Mouse (Mus musculus): ENCODE measurements at regions not wholly inside any gene's neighbourhood (a gene's known extent, or its start where the extent isn't known, plus 50 kb on each side); places are given as distances from the start of the nearest gene placed in this dataset.

DNA sequence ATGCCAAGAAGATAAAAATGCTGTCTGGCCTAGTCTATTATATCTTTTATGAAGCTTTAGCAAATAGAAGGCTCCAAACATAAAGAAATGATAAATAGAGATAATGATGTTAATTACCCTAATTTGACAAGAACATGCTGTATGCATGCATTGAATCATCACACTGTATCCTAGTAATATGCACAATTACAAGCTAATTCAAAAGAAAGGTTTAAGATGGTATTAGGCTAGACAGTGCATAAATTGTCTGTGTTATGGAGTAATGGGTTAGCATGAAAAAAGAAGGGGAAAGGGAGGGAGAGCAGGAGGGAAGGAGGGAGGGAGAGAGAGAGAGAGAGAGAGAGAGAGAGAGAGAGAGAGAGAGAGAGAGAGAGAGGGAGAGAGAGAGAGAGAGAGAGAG lies 604.7 kb downstream of the Ipo11 start:
- H3K9me3 ChIP-seq, result no peaks in the 10 kb centered on the region

DNA sequence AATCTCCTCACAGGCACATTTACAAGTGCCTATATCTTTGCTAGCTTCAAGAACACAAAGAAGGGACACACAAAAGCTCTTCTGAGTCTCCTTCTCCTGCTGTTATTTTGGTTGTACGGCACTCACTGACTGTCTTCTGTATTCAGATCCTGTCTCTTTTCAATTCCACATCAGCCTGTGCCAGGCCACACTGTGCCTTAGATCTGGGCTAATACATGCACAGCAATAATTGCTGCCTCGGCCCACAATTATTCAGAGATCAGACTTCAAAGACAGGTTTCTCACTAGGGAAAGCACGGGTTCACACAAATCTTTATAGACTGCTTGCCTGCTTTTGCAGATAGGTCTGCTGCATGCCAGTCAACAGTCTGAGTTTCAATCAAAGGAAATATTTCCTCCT lies 617.8 kb downstream of the Ipo11 start:
- ATAC-seq (ENCODE audit: low FRiP score, low read depth), result no peak
- Histone ChIP-seq H3K4me2 (no peak overlapping the region), H3K27me3 (no peaks in the 10 kb centered on the region), H3K4me3 (no peak overlapping the region), H3K27ac (replicated peaks) (no peak overlapping the region), H3K9ac (no peak overlapping the region), H3K4me1 (replicated peaks) (no peaks in the 10 kb centered on the region; the same call in 1 of the 2 replicates), H3K36me3 (no peaks in the 10 kb centered on the region), H3K9me3 (no peaks in the 10 kb centered on the region)
- 43% methylated on average over 3 of the region's 3 CpGs for WGBS

More for the DNA sequence above, 604.7 kb downstream of the Ipo11 start:
- no peak overlapping the region for H3K4me2 ChIP-seq
- no peak overlapping the region for H3K9ac ChIP-seq
- ATAC-seq (ENCODE audit: low FRiP score, low read depth), result no peak
- H3K4me3 ChIP-seq, result no peak overlapping the region
- H3K27me3 ChIP-seq, result no peaks in the 10 kb centered on the region
- H3K4me1 ChIP-seq (replicated peaks), result no peaks in the 10 kb centered on the region
- H3K27ac ChIP-seq (replicated peaks), result no peak overlapping the region
- no peaks in the 10 kb centered on the region for H3K36me3 ChIP-seq

DNA sequence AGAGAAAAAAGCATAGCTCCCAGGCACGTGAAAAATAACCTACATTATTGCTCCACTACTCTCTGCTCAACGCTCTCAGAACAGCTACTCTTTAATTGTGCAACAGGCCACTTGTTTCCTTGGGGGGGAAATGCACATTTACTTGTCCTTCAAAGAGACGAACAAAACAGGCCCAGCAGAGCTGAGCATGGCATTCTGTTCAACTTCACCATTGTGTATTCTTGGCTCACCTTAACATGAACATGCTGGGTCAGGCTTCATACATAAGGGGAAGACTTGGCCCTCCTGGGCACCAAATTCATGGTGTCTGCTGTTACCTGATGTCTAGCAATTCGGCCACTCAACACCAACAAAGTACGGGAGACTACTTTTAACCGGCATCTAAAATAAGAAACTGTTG lies 618.3 kb downstream of the Ipo11 start:
- Histone ChIP-seq H3K27ac (replicated peaks) (no peak overlapping the region), H3K36me3 (no peaks in the 10 kb centered on the region), H3K9ac (no peak overlapping the region), H3K4me3 (no peak overlapping the region), H3K4me1 (replicated peaks) (no peaks in the 10 kb centered on the region; the same call in 1 of the 2 replicates), H3K27me3 (no peaks in the 10 kb centered on the region), H3K9me3 (no peaks in the 10 kb centered on the region), H3K4me2 (no peak overlapping the region)
- ATAC-seq (ENCODE audit: low FRiP score, low read depth), result no peak
- 72% methylated on average over 6 of the region's 6 CpGs for WGBS

DNA sequence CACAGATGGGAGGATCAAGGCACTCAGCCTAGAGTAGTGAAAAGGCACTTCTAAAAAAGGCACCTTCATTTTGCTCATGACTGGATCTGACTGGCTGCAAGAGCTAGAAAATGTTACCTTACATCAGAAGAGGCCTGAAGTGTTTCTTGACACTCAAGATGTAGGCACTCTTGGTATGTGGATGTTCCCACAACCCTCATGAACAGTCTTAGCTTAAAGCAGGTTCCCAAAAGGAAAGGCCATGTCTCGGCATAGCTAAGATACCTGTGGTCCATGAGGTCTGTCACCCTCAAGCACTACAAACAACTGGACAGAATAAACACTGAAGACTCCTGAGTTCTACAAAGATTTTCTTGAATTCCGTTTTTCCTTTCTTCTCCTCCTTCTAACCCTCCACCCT lies 619.5 kb downstream of the Ipo11 start:
- no peak for ATAC-seq (ENCODE audit: low FRiP score, low read depth)
- Histone ChIP-seq H3K4me3 (no peak overlapping the region), H3K9ac (no peak overlapping the region), H3K4me1 (replicated peaks) (no peaks in the 10 kb centered on the region; the same call in 1 of the 2 replicates), H3K4me2 (no peak overlapping the region), H3K27ac (replicated peaks) (no peak overlapping the region), H3K27me3 (no peaks in the 10 kb centered on the region), H3K9me3 (no peaks in the 10 kb centered on the region), H3K36me3 (no peaks in the 10 kb centered on the region)
- 87% methylated on average over 2 of the region's 2 CpGs for WGBS

DNA sequence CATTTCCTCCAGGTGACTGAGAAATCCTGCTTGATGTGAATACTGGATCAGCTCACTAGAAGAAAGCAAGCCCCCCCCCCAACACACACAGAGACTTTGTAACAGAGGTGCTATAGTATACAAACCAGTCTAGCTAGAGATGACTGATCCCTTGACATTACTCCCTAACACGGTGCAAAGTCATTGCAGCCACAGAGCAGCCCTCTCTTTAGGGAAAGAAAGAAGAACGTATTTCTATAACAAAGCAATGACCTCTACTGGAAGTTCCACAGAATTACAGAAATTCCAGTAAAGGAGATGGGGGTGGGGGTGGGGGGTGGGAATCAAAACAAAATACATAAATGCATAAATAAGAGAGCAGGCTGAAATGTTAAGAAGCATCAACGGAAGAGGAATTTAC lies 655.6 kb downstream of the Ipo11 start:
- ATAC-seq (ENCODE audit: low FRiP score, low read depth), result no peak
- Histone ChIP-seq H3K9me3 (no peaks in the 10 kb centered on the region), H3K9ac (no peak overlapping the region), H3K36me3 (no peaks in the 10 kb centered on the region), H3K4me1 (replicated peaks) (no peaks in the 10 kb centered on the region), H3K4me2 (no peak overlapping the region), H3K4me3 (no peak overlapping the region), H3K27me3 (no peaks in the 10 kb centered on the region), H3K27ac (replicated peaks) (no peak overlapping the region)
- WGBS, result 47% methylated on average over 3 of the region's 3 CpGs

DNA sequence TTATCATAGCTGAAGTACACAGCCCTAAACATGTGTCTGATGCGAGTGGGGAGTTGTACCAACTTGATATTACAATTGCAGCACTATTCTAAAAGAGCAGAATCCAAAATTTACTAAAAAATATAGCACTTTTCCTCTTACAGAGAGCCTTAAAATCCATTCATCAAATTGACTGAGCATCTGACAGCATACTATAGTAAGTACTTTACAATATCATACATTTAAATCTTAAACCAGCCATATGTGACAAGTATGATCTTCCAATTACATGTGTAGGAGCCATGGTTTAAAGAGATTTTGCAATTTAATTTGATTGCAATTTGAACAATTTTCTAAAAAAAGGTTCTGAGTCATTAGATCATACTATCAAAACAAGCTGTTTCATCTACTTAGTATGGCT lies 676.9 kb downstream of the Ipo11 start:
- Histone ChIP-seq H3K4me2 (no peak overlapping the region), H3K4me1 (replicated peaks) (no peaks in the 10 kb centered on the region), H3K27me3 (no peaks in the 10 kb centered on the region), H3K4me3 (no peak overlapping the region), H3K9ac (no peak overlapping the region), H3K9me3 (no peaks in the 10 kb centered on the region), H3K27ac (replicated peaks) (no peak overlapping the region), H3K36me3 (no peaks in the 10 kb centered on the region)
- WGBS, result 88% methylated on average over 1 of the region's 1 CpGs
- ATAC-seq (ENCODE audit: low FRiP score, low read depth), result no peak
